Mouse (Mus musculus) megakaryocyte, embryonic 14.5 days (primary cell): Measurements from ENCODE around the gene Nptx2.

Source experiments
- FLI1 ChIP-seq: IDR thresholded peaks from 2 replicates; pipeline ENCODE4 v1.6.1; 2012; ENCODE audit warnings: low read length, inconsistent platforms, mixed read lengths
- GATA1 ChIP-seq: IDR thresholded peaks from 3 replicates; pipeline ENCODE4 v1.6.1; 2012; ENCODE audit warnings: mixed read lengths, low read length, inconsistent platforms, borderline replicate concordance

GRCm38 (mm10) chr5:144505731-144506130 is 40.0 kb upstream of the Nptx2 start:
- TF ChIP-seq GATA1 (no peak), FLI1 (no peak)
